Mouse (Mus musculus): ENCODE results near the gene Tmem123.

GRCm38 (mm10) chr9:7784615-7785012, 20.8 kb downstream of the Tmem123 start:
- TF ChIP-seq TAL1 (IDR thresholded peaks at IDR 0.05; ENCODE audit: low read length) (no peak), GATA1 (IDR thresholded peaks at IDR 0.05; ENCODE audit: low read length) (no peak)

All from erythroblast, embryonic 14.5 days (primary cell).